Mouse (Mus musculus) limb, embryonic 11.5 days (tissue): ENCODE results near the gene Txn2. TPM values are rescaled to one million over a fixed set of nuclear protein-coding genes. Genes with fewer than 3 reads are reported as not detected.

Experiments used
- ATAC-seq: fragments of 200-750 bp; cut with Nextera tagmentation; 2 replicates; pipeline ENCODE4 v1.8.0; 2017; ENCODE audit warnings: low read depth; ENCODE audit not compliant: insufficient number of reproducible peaks, low FRiP score, low TSS enrichment
- DNase-seq: peaks from one replicate; pipeline ENCODE4 v3.0.0-alpha.2; 2015; ENCODE audit warnings: low spot score
- H3K27ac ChIP-seq: fragments of 300-500 bp; sonication (generic); replicated peaks from 2 replicates; pipeline ENCODE4 v1.5.1; 2014; ENCODE audit warnings: low read depth, mild to moderate bottlenecking, low read length
- H3K27me3 ChIP-seq: fragments of 300-500 bp; sonication (generic); 2 replicates; pipeline ENCODE4 v1.6.1; 2014; ENCODE audit warnings: mild to moderate bottlenecking, low read length, mixed read lengths; ENCODE audit not compliant: control insufficient read depth, insufficient read depth
- H3K36me3 ChIP-seq: fragments of 300-500 bp; sonication (generic); 2 replicates; pipeline ENCODE4 v1.6.1; 2014; ENCODE audit warnings: mild to moderate bottlenecking, low read length, moderate library complexity, mixed read lengths; ENCODE audit not compliant: control insufficient read depth, insufficient read depth
- H3K4me1 ChIP-seq: fragments of 300-500 bp; sonication (generic); 2 replicates; pipeline ENCODE4 v1.6.1; 2014; ENCODE audit warnings: low read length, mixed read lengths; ENCODE audit not compliant: control insufficient read depth, insufficient read depth
- H3K4me2 ChIP-seq: fragments of 300-500 bp; sonication (generic); 2 replicates; pipeline ENCODE4 v1.6.1; 2014; ENCODE audit warnings: low read depth, mild to moderate bottlenecking, moderate library complexity; ENCODE audit not compliant: severe bottlenecking
- H3K4me3 ChIP-seq: fragments of 300-500 bp; sonication (generic); 2 replicates; pipeline ENCODE4 v1.5.1; 2014; ENCODE audit warnings: low read depth, low read length
- H3K9ac ChIP-seq: fragments of 300-500 bp; sonication (generic); 2 replicates; pipeline ENCODE4 v1.6.1; 2014; ENCODE audit warnings: mild to moderate bottlenecking, low read length
- H3K9me3 ChIP-seq: fragments of 300-500 bp; sonication (generic); 2 replicates; pipeline ENCODE4 v1.6.1; 2016; ENCODE audit warnings: low read length; ENCODE audit not compliant: control insufficient read depth
- WGBS: fragments of 180-500 bp; shearing (Covaris S2); extraction: QIAGEN DNeasy Blood & Tissue Kit; methylation state at CpG from one replicate; pipeline ENCODE4 v1.1.7; 2014; 5-methylcytosine and 5-hydroxymethylcytosine counted together
- polyA plus RNA-seq: library from polyadenylated mRNA; unstranded; fragments of >200 nt; fragmentation: Nextera tagmentation; extraction: Ambion mirVana; gene quantifications from 2 replicates; pipeline ENCODE4 v1.2.1, GENCODE M21; 2014

Txn2 gene
- polyA plus RNA-seq, 1 experiment from 2014 or later = 266 TPM

GRCm38 (mm10) chr15:77930986-77931688, 2.3 kb upstream of the Txn2 start:
- no peak overlapping the region for H3K4me2 ChIP-seq
- peaks cover 8% of the 10 kb centered on the region; the same call in 1 of the 2 replicates for H3K4me1 ChIP-seq
- H3K9me3 ChIP-seq = no peaks in the 10 kb centered on the region
- H3K27ac ChIP-seq = no peak overlapping the region
- H3K36me3 ChIP-seq = no peaks in the 10 kb centered on the region
- no peaks in the 10 kb centered on the region for H3K27me3 ChIP-seq
- no peak overlapping the region for H3K9ac ChIP-seq
- H3K4me3 ChIP-seq = no peak overlapping the region
- ATAC-seq (no peak), DNase-seq (no peak)
- 79% methylated on average over 6 of the region's 6 CpGs for WGBS

GRCm38 (mm10) chr15:77929804-77930203, 998 bp upstream of the Txn2 start:
- H3K9me3 ChIP-seq = no peaks in the 10 kb centered on the region
- DNase-seq (no peak), ATAC-seq (no peak)
- H3K9ac ChIP-seq = peak overlapping the region; percentile 62
- H3K4me3 ChIP-seq = peak overlapping the region; percentile 64
- H3K4me2 ChIP-seq = peak overlapping the region; percentile 82
- no peaks in the 10 kb centered on the region for H3K27me3 ChIP-seq
- H3K27ac ChIP-seq = no peak overlapping the region
- 57% methylated on average over 8 of the region's 8 CpGs for WGBS
- peaks cover 8% of the 10 kb centered on the region; the same call in 1 of the 2 replicates for H3K4me1 ChIP-seq
- H3K36me3 ChIP-seq = peaks cover under 1% of the 10 kb centered on the region; the same call in 1 of the 2 replicates

- no peak for DNase-seq
- ATAC-seq = no peak
- Histone ChIP-seq H3K4me1 (peaks cover 8% of the 10 kb centered on the region; the same call in 1 of the 2 replicates), H3K9ac (peak overlapping the region; percentile 54), H3K36me3 (peaks cover 7% of the 10 kb centered on the region), H3K27me3 (no peaks in the 10 kb centered on the region), H3K27ac (no peak overlapping the region), H3K4me3 (peak overlapping the region; percentile 64), H3K9me3 (no peaks in the 10 kb centered on the region), H3K4me2 (peak overlapping the region; percentile 64)
- WGBS = 28% methylated on average over 4 of the region's 4 CpGs
Observed at GRCm38 (mm10) chr15:77928091-77928490, 715 bp downstream of the Txn2 start.

GRCm38 (mm10) chr15:77926921-77927320, 1.9 kb downstream of the Txn2 start:
- ATAC-seq = no peak
- DNase-seq = no peak
- Histone ChIP-seq H3K27ac (no peak overlapping the region), H3K36me3 (peaks cover 9% of the 10 kb centered on the region), H3K4me1 (peaks cover 8% of the 10 kb centered on the region; the same call in 1 of the 2 replicates), H3K4me2 (no peak overlapping the region), H3K9me3 (no peaks in the 10 kb centered on the region), H3K27me3 (no peaks in the 10 kb centered on the region), H3K9ac (no peak overlapping the region), H3K4me3 (no peak overlapping the region)
- WGBS = 94% methylated on average over 5 of the region's 5 CpGs

GRCm38 (mm10) chr15:77925195-77925594, 3.6 kb downstream of the Txn2 start:
- no peak overlapping the region for H3K4me3 ChIP-seq
- no peak overlapping the region for H3K27ac ChIP-seq
- ATAC-seq = no peak
- 98% methylated on average over 2 of the region's 2 CpGs for WGBS
- no peak for DNase-seq
- no peak overlapping the region for H3K9ac ChIP-seq
- peaks cover 11% of the 10 kb centered on the region for H3K36me3 ChIP-seq
- H3K4me2 ChIP-seq = no peak overlapping the region
- peaks cover 8% of the 10 kb centered on the region; the same call in 1 of the 2 replicates for H3K4me1 ChIP-seq
- no peaks in the 10 kb centered on the region for H3K9me3 ChIP-seq
- H3K27me3 ChIP-seq = no peaks in the 10 kb centered on the region

GRCm38 (mm10) chr15:77923267-77924035, 5.4 kb downstream of the Txn2 start:
- WGBS = 74% methylated on average over 9 of the region's 9 CpGs
- Histone ChIP-seq H3K9ac (no peak overlapping the region), H3K4me3 (no peak overlapping the region), H3K27me3 (no peaks in the 10 kb centered on the region), H3K9me3 (no peaks in the 10 kb centered on the region), H3K4me2 (no peak overlapping the region), H3K36me3 (peaks cover 11% of the 10 kb centered on the region), H3K27ac (no peak overlapping the region), H3K4me1 (peaks cover 5% of the 10 kb centered on the region; the same call in 1 of the 2 replicates)
- no peak for DNase-seq
- ATAC-seq = no peak

GRCm38 (mm10) chr15:77922710-77923109, 6.1 kb downstream of the Txn2 start:
- no peak for ATAC-seq

GRCm38 (mm10) chr15:77921636-77922035, 7.2 kb downstream of the Txn2 start:
- Histone ChIP-seq H3K9ac (no peak overlapping the region), H3K27me3 (no peaks in the 10 kb centered on the region), H3K36me3 (peaks cover 11% of the 10 kb centered on the region), H3K9me3 (no peaks in the 10 kb centered on the region), H3K4me1 (no peaks in the 10 kb centered on the region), H3K27ac (no peak overlapping the region), H3K4me3 (no peak overlapping the region), H3K4me2 (no peak overlapping the region)
- DNase-seq (no peak), ATAC-seq (no peak)
- 87% methylated on average over 6 of the region's 6 CpGs for WGBS

More at GRCm38 (mm10) chr15:77922710-77923109, 6.1 kb downstream of the Txn2 start:
- H3K4me2 ChIP-seq = no peak overlapping the region
- 84% methylated on average over 9 of the region's 9 CpGs for WGBS
- no peak for DNase-seq
- H3K27me3 ChIP-seq = no peaks in the 10 kb centered on the region
- no peak overlapping the region for H3K27ac ChIP-seq
- H3K4me1 ChIP-seq = peaks cover 1% of the 10 kb centered on the region; the same call in 1 of the 2 replicates
- peaks cover 11% of the 10 kb centered on the region for H3K36me3 ChIP-seq
- no peak overlapping the region for H3K4me3 ChIP-seq
- no peak overlapping the region for H3K9ac ChIP-seq
- H3K9me3 ChIP-seq = no peaks in the 10 kb centered on the region
